ENCODE assay signal across 13 mouse cellular contexts in genomic region chr17:24858967-24859366, GRCm38 (mm10). TPM values are rescaled to one million over a fixed set of nuclear protein-coding genes. Genes with fewer than 3 reads are reported as not detected.
A peak's percentile ranks its signal among the peaks of the same experiment; 100 is the strongest.
DNase-seq lines count a peak whose midpoint lies in the region; ATAC-seq lines count a peak whose summit lies in the region.
"Had no signal": no experiment of that assay in that cellular context is flagged by ENCODE, and none has a peak within 500 bp of the region (broad histone marks: within the 10 kb centered on the region; RNA-seq: fewer than 3 reads in every experiment).

No protein-coding gene starts in this region.

- H3K27ac ChIP-seq in forebrain, embryonic 13.5 days: no peak overlapping the region
- no peak overlapping the region for H3K27ac ChIP-seq in forebrain, embryonic 16.5 days (ENCODE audit: low read length)
- no peak overlapping the region for H3K27ac ChIP-seq in liver, embryonic 11.5 days (ENCODE audit: low read depth, low read length)
- H3K27ac ChIP-seq in stomach, embryonic 15.5 days: no peak overlapping the region
- H3K27ac ChIP-seq: embryonic facial prominence, embryonic 13.5 days; gastrocnemius, adult 2 months; hindbrain, embryonic 13.5 days had no signal

- ATAC-seq in forebrain, embryonic 13.5 days: 0 out of 2 replicates have a peak, but pooled peaks have one; percentile 36
- no peak for ATAC-seq in forebrain, embryonic 16.5 days
- peak; percentile 90 for ATAC-seq in liver, embryonic 11.5 days (replicated peaks; ENCODE audit: low FRiP score)
- ATAC-seq in stomach, embryonic 15.5 days (ENCODE audit: insufficient read depth, low FRiP score, low read depth): peak; percentile 90

- peaks cover 75% of the 10 kb centered on the region for H3K36me3 ChIP-seq in forebrain, embryonic 13.5 days (ENCODE audit: poor library complexity, severe bottlenecking)
- H3K36me3 ChIP-seq in forebrain, embryonic 16.5 days (ENCODE audit: control insufficient read depth, insufficient read depth): peaks cover 2% of the 10 kb centered on the region; the same call in 1 of the 2 replicates
- peaks cover 9% of the 10 kb centered on the region; the same call in 1 of the 2 replicates for H3K36me3 ChIP-seq in liver, embryonic 11.5 days (ENCODE audit: control insufficient read depth, insufficient read depth, low read length)
- H3K36me3 ChIP-seq in stomach, embryonic 15.5 days: 0 out of 2 replicates have a peak, but pooled peaks cover 3% of the 10 kb centered on the region

- no peak overlapping the region for H3K9ac ChIP-seq in forebrain, embryonic 13.5 days
- H3K9ac ChIP-seq in forebrain, embryonic 16.5 days (replicated peaks; ENCODE audit: low read depth, low read length): no peak overlapping the region
- H3K9ac ChIP-seq in liver, embryonic 11.5 days (ENCODE audit: low read depth, low read length): no peak overlapping the region
- H3K9ac ChIP-seq in stomach, embryonic 15.5 days: no peak overlapping the region
- H3K9ac ChIP-seq: hindbrain, embryonic 13.5 days; lung, embryonic 14.5 days had no signal

- WGBS in forebrain, embryonic 13.5 days: 87% methylated on average over 6 of the region's 6 CpGs
- 85% methylated on average over 6 of the region's 6 CpGs for WGBS in forebrain, embryonic 16.5 days
- WGBS in liver, embryonic 11.5 days: 74% methylated on average over 6 of the region's 6 CpGs
- WGBS in stomach, embryonic 15.5 days: 85% methylated on average over 6 of the region's 6 CpGs

- no peaks in the 10 kb centered on the region for H3K27me3 ChIP-seq in forebrain, embryonic 13.5 days
- no peaks in the 10 kb centered on the region for H3K27me3 ChIP-seq in forebrain, embryonic 16.5 days (replicated peaks; ENCODE audit: control insufficient read depth, insufficient read depth, low read length)
- no peaks in the 10 kb centered on the region for H3K27me3 ChIP-seq in liver, embryonic 11.5 days (replicated peaks; ENCODE audit: control insufficient read depth, insufficient read depth, low read length)
- H3K27me3 ChIP-seq in stomach, embryonic 15.5 days (replicated peaks): no peaks in the 10 kb centered on the region
- H3K27me3 ChIP-seq: embryonic facial prominence, embryonic 13.5 days; hindbrain, embryonic 13.5 days had no signal

- no peaks in the 10 kb centered on the region for H3K4me1 ChIP-seq in forebrain, embryonic 13.5 days
- peaks cover 4% of the 10 kb centered on the region; the same call in 1 of the 2 replicates for H3K4me1 ChIP-seq in forebrain, embryonic 16.5 days (replicated peaks; ENCODE audit: control insufficient read depth, insufficient read depth, low read length)
- H3K4me1 ChIP-seq in liver, embryonic 11.5 days (replicated peaks; ENCODE audit: control insufficient read depth, insufficient read depth, low read length): peaks cover 12% of the 10 kb centered on the region
- H3K4me1 ChIP-seq in stomach, embryonic 15.5 days: no peaks in the 10 kb centered on the region
- H3K4me1 ChIP-seq: embryonic facial prominence, embryonic 13.5 days; hindbrain, embryonic 13.5 days had no signal

- DNase-seq in spleen, adult 12 weeks (ENCODE audit: low spot score): peak; percentile 77
- no peak for DNase-seq in spleen, adult 18-20 months
- DNase-seq in liver, embryonic 11.5 days (ENCODE audit: low spot score): no peak
- DNase-seq in natural killer cell, adult 2 months (ENCODE audit: low spot score in 2 of 2): no peak
- DNase-seq in gastrocnemius, postnatal 10 days: no peak
- DNase-seq: gastrocnemius, adult 2 months; lung, embryonic 14.5 days had no signal

- H3K4me3 ChIP-seq in forebrain, embryonic 13.5 days: no peak overlapping the region
- H3K4me3 ChIP-seq in forebrain, embryonic 16.5 days (replicated peaks; ENCODE audit: low read length): no peak overlapping the region
- no peak overlapping the region for H3K4me3 ChIP-seq in liver, embryonic 11.5 days (ENCODE audit: low read depth, low read length)
- H3K4me3 ChIP-seq in stomach, embryonic 15.5 days (replicated peaks): no peak overlapping the region
- H3K4me3 ChIP-seq: embryonic facial prominence, embryonic 13.5 days; gastrocnemius, adult 2 months; hindbrain, embryonic 13.5 days had no signal

- H3K9me3 ChIP-seq in forebrain, embryonic 13.5 days (replicated peaks): no peaks in the 10 kb centered on the region
- H3K9me3 ChIP-seq in forebrain, embryonic 16.5 days (ENCODE audit: control insufficient read depth, low read length): no peaks in the 10 kb centered on the region
- no peaks in the 10 kb centered on the region for H3K9me3 ChIP-seq in liver, embryonic 11.5 days (ENCODE audit: control insufficient read depth, low read length)
- H3K9me3 ChIP-seq in stomach, embryonic 15.5 days: no peaks in the 10 kb centered on the region
- H3K9me3 ChIP-seq: embryonic facial prominence, embryonic 13.5 days; hindbrain, embryonic 13.5 days had no signal

- no peak overlapping the region for H3K4me2 ChIP-seq in forebrain, embryonic 13.5 days
- no peak overlapping the region for H3K4me2 ChIP-seq in forebrain, embryonic 16.5 days (ENCODE audit: low read length)
- H3K4me2 ChIP-seq in liver, embryonic 11.5 days: no peak overlapping the region
- no peak overlapping the region for H3K4me2 ChIP-seq in stomach, embryonic 15.5 days
- H3K4me2 ChIP-seq: embryonic facial prominence, embryonic 13.5 days; hindbrain, embryonic 13.5 days; lung, embryonic 14.5 days had no signal

RNA-seq across cellular contexts. Expression of gene Igfals, which starts 6.8 kb away (rescaled TPM):
- 0.17 and 0.25 TPM in 2 replicates for polyA plus RNA-seq in forebrain, embryonic 13.5 days (2015; fragmentation: Nextera tagmentation; extraction: Ambion mirVana)
- 0.19 TPM in 1 of 2 replicates, not detected in the other for polyA plus RNA-seq in forebrain, embryonic 16.5 days (2015; fragmentation: Nextera tagmentation; extraction: Ambion mirVana)
- polyA plus RNA-seq in liver, embryonic 11.5 days (2014; fragmentation: Nextera tagmentation; extraction: Ambion mirVana): 4.3 and 4.9 TPM in 2 replicates
- 3.9 and 4.0 TPM in 2 replicates for polyA plus RNA-seq in stomach, embryonic 15.5 days (2015; fragmentation: Nextera tagmentation; extraction: Ambion mirVana)
- total RNA-seq in gastrocnemius, postnatal 10 days (2021): 1 to 10 TPM; 3.6 to 7.0 TPM
- total RNA-seq: monocyte, adult 5-6 weeks had no signal

RNA-seq across cellular contexts. Expression of gene Fahd1, which starts 8.8 kb away (rescaled TPM):
- polyA plus RNA-seq in forebrain, embryonic 13.5 days (2015; fragmentation: Nextera tagmentation; extraction: Ambion mirVana): 16.0 and 16.8 TPM in 2 replicates
- polyA plus RNA-seq in forebrain, embryonic 16.5 days (2015; fragmentation: Nextera tagmentation; extraction: Ambion mirVana): 14.4 and 17.8 TPM in 2 replicates
- polyA plus RNA-seq in liver, embryonic 11.5 days (2014; fragmentation: Nextera tagmentation; extraction: Ambion mirVana): 38.3 and 38.6 TPM in 2 replicates
- polyA plus RNA-seq in stomach, embryonic 15.5 days (2015; fragmentation: Nextera tagmentation; extraction: Ambion mirVana): 34.5 and 35.4 TPM in 2 replicates
- total RNA-seq in gastrocnemius, postnatal 10 days (2021): 10 to 100 TPM; 30.7 to 33.6 TPM

RNA-seq across cellular contexts. Expression of gene Hagh, which starts 19.0 kb away (rescaled TPM):
- 36.7 and 37.1 TPM in 2 replicates for polyA plus RNA-seq in forebrain, embryonic 13.5 days (2015; fragmentation: Nextera tagmentation; extraction: Ambion mirVana)
- polyA plus RNA-seq in forebrain, embryonic 16.5 days (2015; fragmentation: Nextera tagmentation; extraction: Ambion mirVana): 40.2 and 50.1 TPM in 2 replicates
- polyA plus RNA-seq in liver, embryonic 11.5 days (2014; fragmentation: Nextera tagmentation; extraction: Ambion mirVana): 53.8 and 56.3 TPM in 2 replicates
- polyA plus RNA-seq in stomach, embryonic 15.5 days (2015; fragmentation: Nextera tagmentation; extraction: Ambion mirVana): 49.1 and 49.3 TPM in 2 replicates
- 10 to 100 TPM; 78.0 to 86.1 TPM for total RNA-seq in gastrocnemius, postnatal 10 days (2021)

RNA-seq across cellular contexts. Expression of gene Nubp2, which starts 27.2 kb away (rescaled TPM):
- 68.5 and 76.9 TPM in 2 replicates for polyA plus RNA-seq in forebrain, embryonic 13.5 days (2015; fragmentation: Nextera tagmentation; extraction: Ambion mirVana)
- polyA plus RNA-seq in forebrain, embryonic 16.5 days (2015; fragmentation: Nextera tagmentation; extraction: Ambion mirVana): 66.8 and 71.1 TPM in 2 replicates
- polyA plus RNA-seq in liver, embryonic 11.5 days (2014; fragmentation: Nextera tagmentation; extraction: Ambion mirVana): 123 and 135 TPM in 2 replicates
- 49.0 and 49.6 TPM in 2 replicates for polyA plus RNA-seq in stomach, embryonic 15.5 days (2015; fragmentation: Nextera tagmentation; extraction: Ambion mirVana)
- total RNA-seq in gastrocnemius, postnatal 10 days (2021): 10 to 100 TPM; 15.0 to 18.5 TPM

RNA-seq across cellular contexts. Expression of gene Spsb3, which starts 27.5 kb away (rescaled TPM):
- polyA plus RNA-seq in forebrain, embryonic 13.5 days (2015; fragmentation: Nextera tagmentation; extraction: Ambion mirVana): 64.3 and 67.4 TPM in 2 replicates
- polyA plus RNA-seq in forebrain, embryonic 16.5 days (2015; fragmentation: Nextera tagmentation; extraction: Ambion mirVana): 82.1 and 86.8 TPM in 2 replicates
- polyA plus RNA-seq in liver, embryonic 11.5 days (2014; fragmentation: Nextera tagmentation; extraction: Ambion mirVana): 35.0 and 40.9 TPM in 2 replicates
- 32.1 and 32.5 TPM in 2 replicates for polyA plus RNA-seq in stomach, embryonic 15.5 days (2015; fragmentation: Nextera tagmentation; extraction: Ambion mirVana)
- 10 to 100 TPM; 28.2 to 30.4 TPM for total RNA-seq in gastrocnemius, postnatal 10 days (2021)
